Mouse (Mus musculus): Measurements from ENCODE around the gene Capzb. TPM values are rescaled to one million over a fixed set of nuclear protein-coding genes. Genes with fewer than 3 reads are reported as not detected.
A peak's percentile ranks its signal among the peaks of the same experiment; 100 is the strongest.

The Capzb gene
- polyA plus RNA-seq, 1 experiment from 2014 or later, result 293 TPM

- Histone ChIP-seq H3K9ac (ENCODE audit: low read depth, low read length) (no peak overlapping the region), H3K36me3 (ENCODE audit: control insufficient read depth, insufficient read depth, low read length) (peaks cover 9% of the 10 kb centered on the region; the same call in 1 of the 2 replicates), H3K4me2 (ENCODE audit: low read depth, low read length) (no peak overlapping the region), H3K27ac (replicated peaks; ENCODE audit: low read depth, low read length) (no peak overlapping the region), H3K9me3 (ENCODE audit: control insufficient read depth, low read length) (no peaks in the 10 kb centered on the region), H3K4me1 (ENCODE audit: control insufficient read depth, insufficient read depth, low read length) (peaks cover 38% of the 10 kb centered on the region), H3K4me3 (ENCODE audit: low read depth, low read length) (no peak overlapping the region), H3K27me3 (replicated peaks; ENCODE audit: control insufficient read depth, insufficient read depth, low read length) (no peaks in the 10 kb centered on the region)
- ATAC-seq (ENCODE audit: low read depth), result peak; percentile 51; the same call in 1 of the 2 replicates
- 56% methylated on average over 6 of the region's 6 CpGs for WGBS
- peak; percentile 71 for DNase-seq (ENCODE audit: low spot score)
Measured at GRCm38 (mm10) chr4:139232479-139233145, 39.9 kb downstream of the Capzb start.

- ATAC-seq (ENCODE audit: low read depth), result no peak
- WGBS, result 85% methylated on average over 7 of the region's 7 CpGs
Measured at GRCm38 (mm10) chr4:139233146-139233495, 40.4 kb downstream of the Capzb start.

GRCm38 (mm10) chr4:139233755-139234254, 41.1 kb downstream of the Capzb start:
- ATAC-seq (ENCODE audit: low read depth) (no peak), DNase-seq (ENCODE audit: low spot score) (no peak)
- WGBS, result 68% methylated on average over 4 of the region's 4 CpGs
- H3K4me3 ChIP-seq (ENCODE audit: low read depth, low read length), result no peak overlapping the region
- H3K27me3 ChIP-seq (replicated peaks; ENCODE audit: control insufficient read depth, insufficient read depth, low read length), result no peaks in the 10 kb centered on the region
- no peak overlapping the region for H3K9ac ChIP-seq (ENCODE audit: low read depth, low read length)
- H3K9me3 ChIP-seq (ENCODE audit: control insufficient read depth, low read length), result no peaks in the 10 kb centered on the region
- peaks cover 40% of the 10 kb centered on the region for H3K4me1 ChIP-seq (ENCODE audit: control insufficient read depth, insufficient read depth, low read length)
- peaks cover 7% of the 10 kb centered on the region for H3K36me3 ChIP-seq (ENCODE audit: control insufficient read depth, insufficient read depth, low read length)
- H3K27ac ChIP-seq (replicated peaks; ENCODE audit: low read depth, low read length), result no peak overlapping the region
- H3K4me2 ChIP-seq (ENCODE audit: low read depth, low read length), result no peak overlapping the region

More at GRCm38 (mm10) chr4:139233146-139233495, 40.4 kb downstream of the Capzb start:
- peaks cover 6% of the 10 kb centered on the region; the same call in 1 of the 2 replicates for H3K36me3 ChIP-seq (ENCODE audit: control insufficient read depth, insufficient read depth, low read length)
- H3K27ac ChIP-seq (replicated peaks; ENCODE audit: low read depth, low read length), result no peak overlapping the region
- no peak for DNase-seq (ENCODE audit: low spot score)
- H3K4me2 ChIP-seq (ENCODE audit: low read depth, low read length), result no peak overlapping the region
- H3K4me3 ChIP-seq (ENCODE audit: low read depth, low read length), result no peak overlapping the region
- H3K9ac ChIP-seq (ENCODE audit: low read depth, low read length), result no peak overlapping the region
- H3K9me3 ChIP-seq (ENCODE audit: control insufficient read depth, low read length), result no peaks in the 10 kb centered on the region
- H3K27me3 ChIP-seq (replicated peaks; ENCODE audit: control insufficient read depth, insufficient read depth, low read length), result no peaks in the 10 kb centered on the region
- H3K4me1 ChIP-seq (ENCODE audit: control insufficient read depth, insufficient read depth, low read length), result peaks cover 38% of the 10 kb centered on the region

- DNase-seq (ENCODE audit: low spot score), result no peak
- Histone ChIP-seq H3K4me3 (ENCODE audit: low read depth, low read length) (no peak overlapping the region), H3K27ac (replicated peaks; ENCODE audit: low read depth, low read length) (no peak overlapping the region), H3K4me2 (ENCODE audit: low read depth, low read length) (no peak overlapping the region), H3K36me3 (ENCODE audit: control insufficient read depth, insufficient read depth, low read length) (peaks cover 12% of the 10 kb centered on the region), H3K9ac (ENCODE audit: low read depth, low read length) (no peak overlapping the region), H3K4me1 (ENCODE audit: control insufficient read depth, insufficient read depth, low read length) (peaks cover 41% of the 10 kb centered on the region), H3K27me3 (replicated peaks; ENCODE audit: control insufficient read depth, insufficient read depth, low read length) (no peaks in the 10 kb centered on the region), H3K9me3 (ENCODE audit: control insufficient read depth, low read length) (no peaks in the 10 kb centered on the region)
- WGBS, result 84% methylated on average over 4 of the region's 4 CpGs
- ATAC-seq (ENCODE audit: low read depth), result no peak
Measured at GRCm38 (mm10) chr4:139234261-139234660, 41.6 kb downstream of the Capzb start.

GRCm38 (mm10) chr4:139235556-139235955, 42.9 kb downstream of the Capzb start:
- Histone ChIP-seq H3K4me3 (ENCODE audit: low read depth, low read length) (no peak overlapping the region), H3K4me1 (ENCODE audit: control insufficient read depth, insufficient read depth, low read length) (peaks cover 40% of the 10 kb centered on the region), H3K27me3 (replicated peaks; ENCODE audit: control insufficient read depth, insufficient read depth, low read length) (no peaks in the 10 kb centered on the region), H3K36me3 (ENCODE audit: control insufficient read depth, insufficient read depth, low read length) (peaks cover 25% of the 10 kb centered on the region), H3K9ac (ENCODE audit: low read depth, low read length) (no peak overlapping the region), H3K27ac (replicated peaks; ENCODE audit: low read depth, low read length) (no peak overlapping the region), H3K9me3 (ENCODE audit: control insufficient read depth, low read length) (no peaks in the 10 kb centered on the region), H3K4me2 (ENCODE audit: low read depth, low read length) (no peak overlapping the region)
- WGBS, result 86% methylated on average over 7 of the region's 7 CpGs
- ATAC-seq (ENCODE audit: low read depth), result no peak
- no peak for DNase-seq (ENCODE audit: low spot score)

- Histone ChIP-seq H3K4me3 (ENCODE audit: low read depth, low read length) (no peak overlapping the region), H3K9ac (ENCODE audit: low read depth, low read length) (no peak overlapping the region), H3K36me3 (ENCODE audit: control insufficient read depth, insufficient read depth, low read length) (peaks cover 35% of the 10 kb centered on the region), H3K4me1 (ENCODE audit: control insufficient read depth, insufficient read depth, low read length) (peaks cover 47% of the 10 kb centered on the region), H3K9me3 (ENCODE audit: control insufficient read depth, low read length) (no peaks in the 10 kb centered on the region), H3K4me2 (ENCODE audit: low read depth, low read length) (no peak overlapping the region), H3K27me3 (replicated peaks; ENCODE audit: control insufficient read depth, insufficient read depth, low read length) (no peaks in the 10 kb centered on the region), H3K27ac (replicated peaks; ENCODE audit: low read depth, low read length) (peak overlapping the region; percentile 29)
- ATAC-seq (ENCODE audit: low read depth), result no peak
- 66% methylated on average over 16 of the region's 16 CpGs for WGBS
- no peak for DNase-seq (ENCODE audit: low spot score)
Measured at GRCm38 (mm10) chr4:139238612-139239011, 45.9 kb downstream of the Capzb start.

- Histone ChIP-seq H3K9ac (ENCODE audit: low read depth, low read length) (no peak overlapping the region), H3K4me3 (ENCODE audit: low read depth, low read length) (no peak overlapping the region), H3K27me3 (replicated peaks; ENCODE audit: control insufficient read depth, insufficient read depth, low read length) (no peaks in the 10 kb centered on the region), H3K4me2 (ENCODE audit: low read depth, low read length) (no peak overlapping the region), H3K9me3 (ENCODE audit: control insufficient read depth, low read length) (no peaks in the 10 kb centered on the region), H3K4me1 (ENCODE audit: control insufficient read depth, insufficient read depth, low read length) (peaks cover 51% of the 10 kb centered on the region), H3K36me3 (ENCODE audit: control insufficient read depth, insufficient read depth, low read length) (peaks cover 38% of the 10 kb centered on the region), H3K27ac (replicated peaks; ENCODE audit: low read depth, low read length) (0 out of 2 replicates have a peak overlapping the region, but pooled peaks have one; percentile 44)
- ATAC-seq (ENCODE audit: low read depth) (peak; percentile 23; the same call in 1 of the 2 replicates), DNase-seq (ENCODE audit: low spot score) (peak; percentile 73)
- 53% methylated on average over 6 of the region's 6 CpGs for WGBS
Measured at GRCm38 (mm10) chr4:139240334-139240733, 47.6 kb downstream of the Capzb start.

GRCm38 (mm10) chr4:139241678-139242606, 49.2 kb downstream of the Capzb start:
- peaks cover 38% of the 10 kb centered on the region for H3K36me3 ChIP-seq (ENCODE audit: control insufficient read depth, insufficient read depth, low read length)
- H3K4me1 ChIP-seq (ENCODE audit: control insufficient read depth, insufficient read depth, low read length), result peaks cover 63% of the 10 kb centered on the region
- no peaks in the 10 kb centered on the region for H3K27me3 ChIP-seq (replicated peaks; ENCODE audit: control insufficient read depth, insufficient read depth, low read length)
- ATAC-seq (ENCODE audit: low read depth) (no peak), DNase-seq (ENCODE audit: low spot score) (no peak)
- H3K27ac ChIP-seq (replicated peaks; ENCODE audit: low read depth, low read length), result peak overlapping the region; percentile 49
- H3K9ac ChIP-seq (ENCODE audit: low read depth, low read length), result no peak overlapping the region
- H3K4me2 ChIP-seq (ENCODE audit: low read depth, low read length), result no peak overlapping the region
- H3K9me3 ChIP-seq (ENCODE audit: control insufficient read depth, low read length), result no peaks in the 10 kb centered on the region
- no peak overlapping the region for H3K4me3 ChIP-seq (ENCODE audit: low read depth, low read length)
- 42% methylated on average over 22 of the region's 22 CpGs for WGBS
